Mouse (Mus musculus) hindbrain, embryonic 16.5 days (tissue): ENCODE results near the gene Fhl2. TPM values are rescaled to one million over a fixed set of nuclear protein-coding genes. Genes with fewer than 3 reads are reported as not detected.

ENCODE experiments used
- ATAC-seq: fragments of 200-750 bp; cut with Nextera tagmentation; 2 replicates; pipeline ENCODE4 v1.8.0; 2017; ENCODE audit warnings: moderate TSS enrichment, moderate library complexity
- H3K27ac ChIP-seq: fragments of 300-500 bp; sonication (generic); 2 replicates; pipeline ENCODE4 v1.5.1; 2014; ENCODE audit warnings: low read depth, mild to moderate bottlenecking, control low read depth, low read length, moderate library complexity
- H3K27me3 ChIP-seq: fragments of 300-500 bp; sonication (generic); replicated peaks from 2 replicates; pipeline ENCODE4 v1.6.1; 2014; ENCODE audit warnings: low read length; ENCODE audit not compliant: control insufficient read depth, insufficient read depth
- H3K36me3 ChIP-seq: fragments of 300-500 bp; sonication (generic); 2 replicates; pipeline ENCODE4 v1.6.1; 2014; ENCODE audit warnings: mild to moderate bottlenecking, low read length, moderate library complexity, mixed read lengths; ENCODE audit not compliant: control insufficient read depth, insufficient read depth
- H3K4me1 ChIP-seq: fragments of 300-500 bp; sonication (generic); 2 replicates; pipeline ENCODE4 v1.6.1; 2014; ENCODE audit warnings: low read depth, low read length; ENCODE audit not compliant: control insufficient read depth, insufficient read depth
- H3K4me2 ChIP-seq: fragments of 300-500 bp; sonication (generic); 2 replicates; pipeline ENCODE4 v1.6.1; 2014; ENCODE audit warnings: mild to moderate bottlenecking, low read length, control low read depth, moderate library complexity
- H3K4me3 ChIP-seq: fragments of 300-500 bp; sonication (generic); 2 replicates; pipeline ENCODE4 v1.5.1; 2014; ENCODE audit warnings: mild to moderate bottlenecking, low read length, control low read depth, moderate library complexity
- H3K9ac ChIP-seq: fragments of 300-500 bp; sonication (generic); 2 replicates; pipeline ENCODE4 v1.6.1; 2014; ENCODE audit warnings: low read depth, mild to moderate bottlenecking, control low read depth, low read length, moderate library complexity
- H3K9me3 ChIP-seq: fragments of 300-500 bp; sonication (generic); 2 replicates; pipeline ENCODE4 v1.6.1; 2014; ENCODE audit warnings: mild to moderate bottlenecking, low read length, moderate library complexity; ENCODE audit not compliant: control insufficient read depth
- WGBS: fragments of 180-500 bp; shearing (Covaris S2); extraction: QIAGEN DNeasy Blood & Tissue Kit; methylation state at CpG from one replicate; pipeline ENCODE4 v1.1.7; 2014; 5-methylcytosine and 5-hydroxymethylcytosine counted together
- polyA plus RNA-seq: library from polyadenylated mRNA; unstranded; fragments of >200 nt; fragmentation: Nextera tagmentation; extraction: Ambion mirVana; gene quantifications from 2 replicates; pipeline ENCODE4 v1.2.1, GENCODE M21; 2015

Fhl2 gene
- polyA plus RNA-seq, 1 experiment from 2014 or later: 30.9 TPM

GRCm38 (mm10) chr1:43163467-43164418 lies 33.0 kb downstream of the Fhl2 start:
- Histone ChIP-seq H3K4me2 (peak overlapping the region; percentile 86), H3K9me3 (no peaks in the 10 kb centered on the region), H3K9ac (peak overlapping the region; percentile 91), H3K4me1 (peaks cover 2% of the 10 kb centered on the region; the same call in 1 of the 2 replicates), H3K4me3 (peak overlapping the region; percentile 76), H3K36me3 (no peaks in the 10 kb centered on the region), H3K27me3 (no peaks in the 10 kb centered on the region), H3K27ac (peak overlapping the region; percentile 72)
- peak; percentile 97 for ATAC-seq
- WGBS: 5% methylated on average over 47 of the region's 61 CpGs

- H3K27me3 ChIP-seq: no peaks in the 10 kb centered on the region
- 3% methylated on average over 5 of the region's 6 CpGs for WGBS
- no peaks in the 10 kb centered on the region for H3K9me3 ChIP-seq
- peak overlapping the region; percentile 76 for H3K4me3 ChIP-seq
- H3K36me3 ChIP-seq: no peaks in the 10 kb centered on the region
- peak overlapping the region; percentile 91 for H3K9ac ChIP-seq
- H3K4me2 ChIP-seq: peak overlapping the region; percentile 86
- peaks cover 2% of the 10 kb centered on the region; the same call in 1 of the 2 replicates for H3K4me1 ChIP-seq
- ATAC-seq: peak; percentile 21
- H3K27ac ChIP-seq: peak overlapping the region; percentile 72
Measured at GRCm38 (mm10) chr1:43163084-43163466, 33.7 kb downstream of the Fhl2 start.

- Histone ChIP-seq H3K27me3 (no peaks in the 10 kb centered on the region), H3K4me3 (no peak overlapping the region; the same call in 1 of the 2 replicates), H3K36me3 (no peaks in the 10 kb centered on the region), H3K4me2 (peak overlapping the region; percentile 86), H3K9me3 (no peaks in the 10 kb centered on the region), H3K9ac (no peak overlapping the region), H3K27ac (no peak overlapping the region), H3K4me1 (peaks cover 2% of the 10 kb centered on the region; the same call in 1 of the 2 replicates)
- ATAC-seq: no peak
- 86% methylated on average over 3 of the region's 3 CpGs for WGBS
Measured at GRCm38 (mm10) chr1:43162394-43162793, 34.4 kb downstream of the Fhl2 start.

GRCm38 (mm10) chr1:43159429-43159828 lies 37.4 kb downstream of the Fhl2 start:
- ATAC-seq: no peak
- Histone ChIP-seq H3K36me3 (no peaks in the 10 kb centered on the region), H3K27me3 (no peaks in the 10 kb centered on the region), H3K9ac (no peak overlapping the region), H3K4me3 (no peak overlapping the region), H3K4me2 (no peak overlapping the region), H3K4me1 (peaks cover 2% of the 10 kb centered on the region; the same call in 1 of the 2 replicates), H3K27ac (no peak overlapping the region), H3K9me3 (no peaks in the 10 kb centered on the region)
- 67% methylated on average over 4 of the region's 4 CpGs for WGBS

GRCm38 (mm10) chr1:43157907-43158306 lies 38.9 kb downstream of the Fhl2 start:
- Histone ChIP-seq H3K9me3 (no peaks in the 10 kb centered on the region), H3K36me3 (no peaks in the 10 kb centered on the region), H3K4me2 (no peak overlapping the region), H3K9ac (no peak overlapping the region), H3K4me1 (no peaks in the 10 kb centered on the region; the same call in 1 of the 2 replicates), H3K27me3 (no peaks in the 10 kb centered on the region), H3K4me3 (no peak overlapping the region), H3K27ac (no peak overlapping the region)
- ATAC-seq: no peak
- WGBS: 87% methylated on average over 2 of the region's 2 CpGs

GRCm38 (mm10) chr1:43154491-43154890 lies 42.3 kb downstream of the Fhl2 start:
- H3K9me3 ChIP-seq: no peaks in the 10 kb centered on the region
- no peak overlapping the region for H3K4me3 ChIP-seq
- no peak overlapping the region for H3K9ac ChIP-seq
- ATAC-seq: no peak
- H3K4me1 ChIP-seq: no peaks in the 10 kb centered on the region
- no peak overlapping the region for H3K4me2 ChIP-seq
- WGBS: 74% methylated on average over 2 of the region's 2 CpGs
- H3K27ac ChIP-seq: no peak overlapping the region
- H3K36me3 ChIP-seq: no peaks in the 10 kb centered on the region
- no peaks in the 10 kb centered on the region for H3K27me3 ChIP-seq

GRCm38 (mm10) chr1:43153538-43153937 lies 43.2 kb downstream of the Fhl2 start:
- WGBS: 87% methylated on average over 5 of the region's 5 CpGs

GRCm38 (mm10) chr1:43152626-43153025 lies 44.2 kb downstream of the Fhl2 start:
- Histone ChIP-seq H3K9ac (no peak overlapping the region), H3K4me2 (no peak overlapping the region), H3K36me3 (no peaks in the 10 kb centered on the region), H3K9me3 (no peaks in the 10 kb centered on the region), H3K4me3 (no peak overlapping the region), H3K27me3 (no peaks in the 10 kb centered on the region), H3K27ac (no peak overlapping the region), H3K4me1 (no peaks in the 10 kb centered on the region)
- no peak for ATAC-seq
- whole genome bisulfite sequencing: 91% methylated on average over 4 of the region's 4 CpGs

More at GRCm38 (mm10) chr1:43153538-43153937, 43.2 kb downstream of the Fhl2 start:
- Histone ChIP-seq H3K4me2 (no peak overlapping the region), H3K4me1 (no peaks in the 10 kb centered on the region), H3K9me3 (no peaks in the 10 kb centered on the region), H3K9ac (no peak overlapping the region), H3K36me3 (no peaks in the 10 kb centered on the region), H3K27me3 (no peaks in the 10 kb centered on the region), H3K4me3 (no peak overlapping the region), H3K27ac (no peak overlapping the region)
- ATAC-seq: no peak

GRCm38 (mm10) chr1:43150225-43150624 lies 46.6 kb downstream of the Fhl2 start:
- WGBS: 75% methylated on average over 3 of the region's 3 CpGs
- no peaks in the 10 kb centered on the region for H3K4me1 ChIP-seq
- H3K4me3 ChIP-seq: no peak overlapping the region
- no peak overlapping the region for H3K27ac ChIP-seq
- no peak for ATAC-seq
- H3K36me3 ChIP-seq: no peaks in the 10 kb centered on the region
- H3K4me2 ChIP-seq: no peak overlapping the region
- no peaks in the 10 kb centered on the region for H3K9me3 ChIP-seq
- H3K9ac ChIP-seq: no peak overlapping the region
- no peaks in the 10 kb centered on the region for H3K27me3 ChIP-seq
